Mouse (Mus musculus): ENCODE measurements around the gene Isca2.

- TF ChIP-seq CTCF (IDR thresholded peaks at IDR 0.05) (no peak), EP300 (IDR thresholded peaks at IDR 0.05) (no peak)
These were observed 45.6 kb upstream of the Isca2 start for GRCm38 (mm10) chr12:84727434-84727833.
